Mouse (Mus musculus) C2C12 (cell line): ENCODE measurements around the gene Mrpl4. TPM values are rescaled to one million over a fixed set of nuclear protein-coding genes. Genes with fewer than 3 reads are reported as not detected.

Experiments used
- H3K27me3 ChIP-seq: one replicate; pipeline ENCODE4 v1.6.1; 2011; ENCODE audit not compliant: control insufficient read depth, insufficient read depth, insufficient read length
- H3K36me3 ChIP-seq: one replicate; pipeline ENCODE4 v1.6.1; 2011; ENCODE audit not compliant: control insufficient read depth, insufficient read depth
- H3K4me3 ChIP-seq: one replicate; pipeline ENCODE4 v1.5.1; 2011; ENCODE audit warnings: mild to moderate bottlenecking, control low read depth; ENCODE audit not compliant: poor library complexity, insufficient read depth, severe bottlenecking
- H3K79me2 ChIP-seq: one replicate; pipeline ENCODE4 v1.6.1; 2011; ENCODE audit not compliant: control insufficient read depth, insufficient read depth
- H3K79me3 ChIP-seq: one replicate; pipeline ENCODE4 v1.6.1; 2011; ENCODE audit warnings: low read depth, control low read depth
- H3ac ChIP-seq: one replicate; pipeline ENCODE3; 2011; ENCODE audit warnings: low read depth; ENCODE audit not compliant: control insufficient read depth, insufficient read length
- CEBPB ChIP-seq: IDR thresholded peaks from one replicate; pipeline ENCODE4 v1.6.1; 2011; ENCODE audit warnings: low read depth, mild to moderate bottlenecking, control low read depth, moderate library complexity
- CTCF ChIP-seq: IDR thresholded peaks from one replicate; pipeline ENCODE4 v1.5.1; 2011; ENCODE audit not compliant: control insufficient read depth, insufficient read depth, insufficient read length
- FOSL1 ChIP-seq: IDR thresholded peaks from one replicate; pipeline ENCODE4 v1.8.0; 2011; ENCODE audit warnings: mild to moderate bottlenecking, low read length; ENCODE audit not compliant: poor library complexity, insufficient read depth, severe bottlenecking
- MAX ChIP-seq: IDR thresholded peaks from one replicate; pipeline ENCODE4 v1.6.1; 2011; ENCODE audit warnings: mild to moderate bottlenecking, control low read depth
- MYOD1 ChIP-seq: IDR thresholded peaks from one replicate; pipeline ENCODE4 v1.6.1; 2011; ENCODE audit warnings: low read depth; ENCODE audit not compliant: control insufficient read depth, insufficient read length
- MYOG ChIP-seq: IDR thresholded peaks from one replicate; pipeline ENCODE4 v1.6.1; 2011; ENCODE audit not compliant: control insufficient read depth, insufficient read length; ENCODE audit errors: extremely low read depth
- USF1 ChIP-seq: IDR thresholded peaks from one replicate; pipeline ENCODE4 v1.6.1; 2011; ENCODE audit warnings: low read depth, mild to moderate bottlenecking, control low read depth, moderate library complexity
- polyA plus RNA-seq: library from polyadenylated mRNA; unstranded; fragments of >200 nt; fragmentation: generic; extraction: Trizol; gene quantifications from one replicate; pipeline ENCODE4 v1.2.1, GENCODE M21; 2012; ENCODE audit warnings: missing spikeins

Mrpl4 gene
- polyA plus RNA-seq, 1 experiment: 107 TPM

DNA sequence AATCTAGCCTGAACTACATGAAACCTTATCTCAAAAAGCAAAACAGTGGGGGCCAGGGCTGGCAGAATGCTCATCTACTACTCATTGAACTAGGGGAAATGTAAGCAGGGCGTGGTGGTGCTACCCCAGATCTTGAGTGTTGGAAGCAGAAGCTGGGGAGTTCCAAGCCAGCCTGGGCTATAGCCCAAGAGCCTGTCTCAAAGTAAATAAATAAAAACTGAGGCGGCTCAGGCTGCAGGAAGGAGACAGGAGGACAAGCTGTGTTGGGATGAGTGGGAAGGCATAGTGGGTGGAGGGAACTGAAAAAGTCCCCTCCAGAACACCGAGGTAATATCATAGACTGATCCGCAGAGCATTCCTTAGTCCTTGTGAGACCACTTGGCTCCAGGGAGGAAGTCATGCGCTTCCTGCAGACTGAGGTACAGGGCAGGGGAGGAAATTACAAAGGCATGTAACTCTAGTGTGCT is 9.3 kb downstream of the Mrpl4 start:
- peaks cover 4% of the 10 kb centered on the region for H3K36me3 ChIP-seq
- TF ChIP-seq MYOD1: no peak
- no peak for TF ChIP-seq MAX
- no peak for TF ChIP-seq CTCF
- TF ChIP-seq CEBPB: no peak
- no peak for TF ChIP-seq MYOG
- no peak for TF ChIP-seq FOSL1
- TF ChIP-seq USF1: no peak
- no peaks in the 10 kb centered on the region for H3K79me2 ChIP-seq
- H3K79me3 ChIP-seq: no peaks in the 10 kb centered on the region
- no peak overlapping the region for H3K4me3 ChIP-seq
- H3K27me3 ChIP-seq: peaks cover 21% of the 10 kb centered on the region
- no peak overlapping the region for H3ac ChIP-seq

DNA sequence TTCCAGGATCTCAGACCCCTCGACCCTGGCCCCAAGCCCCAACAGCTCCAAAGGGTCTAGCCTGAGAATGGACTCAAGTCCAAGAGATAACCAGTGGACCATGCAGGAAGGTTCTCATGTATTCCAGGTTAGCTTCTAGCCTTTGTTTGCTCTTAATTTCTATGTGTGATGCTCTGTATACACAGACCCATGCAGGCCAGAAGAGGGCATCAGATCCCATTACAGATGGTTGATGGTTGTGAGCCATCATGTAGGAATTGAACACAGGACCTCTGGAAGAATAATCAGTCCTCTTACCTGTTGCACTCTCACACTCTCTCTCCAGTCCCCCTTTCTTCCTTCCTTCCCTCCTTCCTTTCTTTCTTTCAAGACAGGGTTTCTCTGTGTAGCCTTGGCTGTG is 9.8 kb downstream of the Mrpl4 start:
- H3ac ChIP-seq: no peak overlapping the region
- no peaks in the 10 kb centered on the region for H3K79me3 ChIP-seq
- no peaks in the 10 kb centered on the region for H3K79me2 ChIP-seq
- peaks cover 4% of the 10 kb centered on the region for H3K36me3 ChIP-seq
- no peak overlapping the region for H3K4me3 ChIP-seq
- TF ChIP-seq MAX (no peak), FOSL1 (no peak), CTCF (no peak), CEBPB (no peak), MYOG (no peak), USF1 (no peak), MYOD1 (no peak)
- H3K27me3 ChIP-seq: peaks cover 22% of the 10 kb centered on the region

GRCm38 (mm10) chr9:21014691-21015570 is 12.4 kb downstream of the Mrpl4 start:
- TF ChIP-seq CEBPB (no peak), MYOD1 (no peak), USF1 (no peak), MAX (no peak), MYOG (no peak), FOSL1 (no peak), CTCF (no peak)
- H3K4me3 ChIP-seq: no peak overlapping the region

GRCm38 (mm10) chr9:21015571-21016130 is 13.1 kb downstream of the Mrpl4 start, which contains the start of gene Icam1:
Gene Icam1, plus strand, starts transcription at chr9:21015985.
- no peaks in the 10 kb centered on the region for H3K36me3 ChIP-seq
- peaks cover 22% of the 10 kb centered on the region for H3K27me3 ChIP-seq
- no peak within 1 kb of the TSS for H3K4me3 ChIP-seq
- no peak within 1 kb of the TSS for H3ac ChIP-seq
- no peaks in the 10 kb centered on the region for H3K79me3 ChIP-seq
- TF ChIP-seq MYOD1 (no peak), USF1 (no peak), MYOG (no peak), FOSL1 (no peak), CEBPB (no peak)
- H3K79me2 ChIP-seq: no peaks in the 10 kb centered on the region

More at GRCm38 (mm10) chr9:21014691-21015570, 12.4 kb downstream of the Mrpl4 start:
- Histone ChIP-seq H3K79me3 (no peaks in the 10 kb centered on the region), H3K79me2 (no peaks in the 10 kb centered on the region), H3K36me3 (no peaks in the 10 kb centered on the region), H3ac (no peak overlapping the region), H3K27me3 (peaks cover 22% of the 10 kb centered on the region)

GRCm38 (mm10) chr9:21016331-21017176 is 14.0 kb downstream of the Mrpl4 start:
- H3K79me2 ChIP-seq: no peaks in the 10 kb centered on the region
- no peak overlapping the region for H3K4me3 ChIP-seq
- H3K36me3 ChIP-seq: no peaks in the 10 kb centered on the region
- H3ac ChIP-seq: no peak overlapping the region
- H3K27me3 ChIP-seq: peaks cover 22% of the 10 kb centered on the region
- no peaks in the 10 kb centered on the region for H3K79me3 ChIP-seq
- TF ChIP-seq USF1 (no peak), CEBPB (no peak), MAX (no peak), FOSL1 (no peak), MYOD1 (no peak), MYOG (no peak), CTCF (no peak)
